Mouse (Mus musculus): Measurements from ENCODE around the gene Zdhhc18.

Gene Zdhhc18

GRCm38 (mm10) chr4:133649989-133650699 lies at the start of gene Zdhhc18:
Gene Zdhhc18, minus strand, starts transcription at chr4:133650154.
- peak; percentile 75 for DNase-seq (ENCODE audit: low spot score)

GRCm38 (mm10) chr4:133695363-133695762 lies 45.4 kb upstream of the Zdhhc18 start:
- DNase-seq (ENCODE audit: low spot score): no peak

- peak; percentile 34 for DNase-seq (ENCODE audit: low spot score)
Measured at GRCm38 (mm10) chr4:133690252-133690651, 40.3 kb upstream of the Zdhhc18 start.

GRCm38 (mm10) chr4:133688417-133689067 lies 38.6 kb upstream of the Zdhhc18 start:
- DNase-seq (ENCODE audit: low spot score): peak; percentile 64

GRCm38 (mm10) chr4:133687126-133687525 lies 37.2 kb upstream of the Zdhhc18 start:
- no peak for DNase-seq (ENCODE audit: low spot score)

GRCm38 (mm10) chr4:133686512-133686911 lies 36.6 kb upstream of the Zdhhc18 start:
- DNase-seq (ENCODE audit: low spot score): no peak

GRCm38 (mm10) chr4:133680206-133680786 lies 30.3 kb upstream of the Zdhhc18 start:
- no peak for DNase-seq (ENCODE audit: low spot score)

GRCm38 (mm10) chr4:133679629-133680028 lies 29.7 kb upstream of the Zdhhc18 start:
- DNase-seq (ENCODE audit: low spot score): no peak

GRCm38 (mm10) chr4:133677266-133677665 lies 27.3 kb upstream of the Zdhhc18 start:
- DNase-seq (ENCODE audit: low spot score): no peak

- no peak for DNase-seq (ENCODE audit: low spot score)
Measured at GRCm38 (mm10) chr4:133676189-133676588, 26.2 kb upstream of the Zdhhc18 start.

- DNase-seq (ENCODE audit: low spot score): peak; percentile 76
Measured at GRCm38 (mm10) chr4:133675594-133676016, 25.7 kb upstream of the Zdhhc18 start.

GRCm38 (mm10) chr4:133674331-133674695 lies 24.4 kb upstream of the Zdhhc18 start:
- DNase-seq (ENCODE audit: low spot score): no peak

GRCm38 (mm10) chr4:133673666-133674330 lies 23.8 kb upstream of the Zdhhc18 start:
- no peak for DNase-seq (ENCODE audit: low spot score)

GRCm38 (mm10) chr4:133672845-133673647 lies 23.1 kb upstream of the Zdhhc18 start:
- peak; percentile 74 for DNase-seq (ENCODE audit: low spot score)

GRCm38 (mm10) chr4:133671881-133672844 lies 22.2 kb upstream of the Zdhhc18 start, which contains the start of gene Pigv:
Gene Pigv, minus strand, starts transcription at chr4:133672647.
- DNase-seq (ENCODE audit: low spot score): peak; percentile 92

GRCm38 (mm10) chr4:133671184-133671880 lies 21.4 kb upstream of the Zdhhc18 start:
- DNase-seq (ENCODE audit: low spot score): peak; percentile 75

- DNase-seq (ENCODE audit: low spot score): no peak
Measured at GRCm38 (mm10) chr4:133669652-133670210, 19.8 kb upstream of the Zdhhc18 start.

- DNase-seq (ENCODE audit: low spot score): no peak
Measured at GRCm38 (mm10) chr4:133668537-133668936, 18.6 kb upstream of the Zdhhc18 start.

- no peak for DNase-seq (ENCODE audit: low spot score)
Measured at GRCm38 (mm10) chr4:133666199-133666598, 16.2 kb upstream of the Zdhhc18 start.

GRCm38 (mm10) chr4:133665118-133665517 lies 15.2 kb upstream of the Zdhhc18 start:
- DNase-seq (ENCODE audit: low spot score): no peak
